17 mouse cellular contexts compared by ENCODE assay signal in genomic region chr2:165248967-165249366, GRCm38 (mm10). TPM values are rescaled to one million over a fixed set of nuclear protein-coding genes. Genes with fewer than 3 reads are reported as not detected.
DNase-seq lines count a peak whose midpoint lies in the region; ATAC-seq lines count a peak whose summit lies in the region.
"Had no signal": no experiment of that assay in that cellular context is flagged by ENCODE, and none has a peak within 500 bp of the region (broad histone marks: within the 10 kb centered on the region; RNA-seq: fewer than 3 reads in every experiment).

No protein-coding gene starts in this region.

- no peaks in the 10 kb centered on the region for H3K4me1 ChIP-seq in intestine, embryonic 16.5 days (ENCODE audit: control insufficient read depth, insufficient read depth, low read length)
- H3K4me1 ChIP-seq in intestine, embryonic 15.5 days (replicated peaks) = no peaks in the 10 kb centered on the region
- H3K4me1 ChIP-seq in limb, embryonic 10.5 days = peaks cover 52% of the 10 kb centered on the region
- peaks cover 7% of the 10 kb centered on the region; the same call in 1 of the 2 replicates for H3K4me1 ChIP-seq in kidney, embryonic 16.5 days (ENCODE audit: insufficient read depth, low read length)
- H3K4me1 ChIP-seq: limb, embryonic 15.5 days had no signal

- H3K9ac ChIP-seq in intestine, embryonic 16.5 days (ENCODE audit: low read depth, low read length) = no peak overlapping the region
- no peak overlapping the region for H3K9ac ChIP-seq in intestine, embryonic 15.5 days
- no peak overlapping the region for H3K9ac ChIP-seq in kidney, embryonic 16.5 days (replicated peaks; ENCODE audit: low read length)
- H3K9ac ChIP-seq: hindbrain, embryonic 15.5 days; kidney, embryonic 15.5 days; limb, embryonic 15.5 days; midbrain, embryonic 15.5 days had no signal

- ATAC-seq in intestine, embryonic 16.5 days = peak; percentile 56; the same call in 1 of the 2 replicates
- no peak for ATAC-seq in intestine, embryonic 15.5 days
- ATAC-seq in kidney, embryonic 16.5 days (ENCODE audit: low FRiP score, low TSS enrichment) = no peak
- ATAC-seq: midbrain, embryonic 15.5 days had no signal

- no peaks in the 10 kb centered on the region for H3K9me3 ChIP-seq in intestine, embryonic 16.5 days (ENCODE audit: control insufficient read depth, low read length)
- no peaks in the 10 kb centered on the region for H3K9me3 ChIP-seq in intestine, embryonic 15.5 days
- no peaks in the 10 kb centered on the region for H3K9me3 ChIP-seq in limb, embryonic 10.5 days (replicated peaks)
- no peaks in the 10 kb centered on the region; the same call in 1 of the 2 replicates for H3K9me3 ChIP-seq in kidney, embryonic 16.5 days (ENCODE audit: low read length)
- H3K9me3 ChIP-seq: hindbrain, embryonic 15.5 days; kidney, embryonic 15.5 days; limb, embryonic 15.5 days; midbrain, embryonic 15.5 days had no signal

- 31% methylated on average over 3 of the region's 3 CpGs for WGBS in intestine, embryonic 16.5 days
- 18% methylated on average over 3 of the region's 3 CpGs for WGBS in intestine, embryonic 15.5 days
- 12% methylated on average over 3 of the region's 3 CpGs for WGBS in limb, embryonic 10.5 days
- WGBS in kidney, embryonic 16.5 days = 21% methylated on average over 3 of the region's 3 CpGs

- H3K27ac ChIP-seq in intestine, embryonic 16.5 days (ENCODE audit: low read length) = no peak overlapping the region
- H3K27ac ChIP-seq in intestine, embryonic 15.5 days = no peak overlapping the region
- no peak overlapping the region for H3K27ac ChIP-seq in limb, embryonic 10.5 days
- no peak overlapping the region for H3K27ac ChIP-seq in kidney, embryonic 16.5 days (ENCODE audit: low read length)
- H3K27ac ChIP-seq: hindbrain, embryonic 15.5 days; kidney, embryonic 15.5 days; limb, embryonic 15.5 days; macrophage; midbrain, embryonic 15.5 days had no signal

- H3K4me2 ChIP-seq in intestine, embryonic 16.5 days (ENCODE audit: low read depth, low read length) = no peak overlapping the region
- H3K4me2 ChIP-seq in intestine, embryonic 15.5 days (replicated peaks) = no peak overlapping the region
- no peak overlapping the region for H3K4me2 ChIP-seq in kidney, embryonic 16.5 days (replicated peaks; ENCODE audit: low read depth, low read length)
- H3K4me2 ChIP-seq: hindbrain, embryonic 15.5 days; kidney, embryonic 15.5 days; limb, embryonic 15.5 days; midbrain, embryonic 15.5 days had no signal

- peaks cover 24% of the 10 kb centered on the region for H3K27me3 ChIP-seq in intestine, embryonic 16.5 days (replicated peaks; ENCODE audit: control insufficient read depth, insufficient read depth, low read length)
- H3K27me3 ChIP-seq in intestine, embryonic 15.5 days (replicated peaks) = peaks cover 40% of the 10 kb centered on the region
- peaks cover 83% of the 10 kb centered on the region for H3K27me3 ChIP-seq in limb, embryonic 10.5 days (ENCODE audit: low read depth, poor library complexity, severe bottlenecking)
- peaks cover 60% of the 10 kb centered on the region for H3K27me3 ChIP-seq in kidney, embryonic 16.5 days (ENCODE audit: insufficient read depth, low read length)
- H3K27me3 ChIP-seq: midbrain, embryonic 15.5 days had no signal

- H3K4me3 ChIP-seq in intestine, embryonic 16.5 days (ENCODE audit: low read length) = no peak overlapping the region
- no peak overlapping the region for H3K4me3 ChIP-seq in intestine, embryonic 15.5 days (replicated peaks)
- H3K4me3 ChIP-seq in limb, embryonic 10.5 days = no peak overlapping the region
- no peak overlapping the region for H3K4me3 ChIP-seq in kidney, embryonic 16.5 days (ENCODE audit: low read length)
- H3K4me3 ChIP-seq: hindbrain, embryonic 15.5 days; kidney, embryonic 15.5 days; limb, embryonic 15.5 days; midbrain, embryonic 15.5 days had no signal

- no peaks in the 10 kb centered on the region for H3K36me3 ChIP-seq in intestine, embryonic 16.5 days (ENCODE audit: control insufficient read depth, insufficient read depth, low read length)
- H3K36me3 ChIP-seq in intestine, embryonic 15.5 days = no peaks in the 10 kb centered on the region
- H3K36me3 ChIP-seq in limb, embryonic 10.5 days = no peaks in the 10 kb centered on the region
- no peaks in the 10 kb centered on the region for H3K36me3 ChIP-seq in kidney, embryonic 16.5 days (ENCODE audit: insufficient read depth, low read length)
- H3K36me3 ChIP-seq: hindbrain, embryonic 15.5 days; kidney, embryonic 15.5 days; limb, embryonic 15.5 days; midbrain, embryonic 15.5 days had no signal

- DNase-seq in cerebellum, adult 11-12 months = peak; percentile 36
- DNase-seq in cerebellum, postnatal 4 days (ENCODE audit: low spot score in 2 of 2) = no peak
- peak; percentile 35 for DNase-seq in Muller cell, postnatal 12 days (ENCODE audit: inconsistent ontology term)
- peak; percentile 49 for DNase-seq in limb, embryonic 10.5 days (ENCODE audit: low spot score)
- no peak for DNase-seq in adrenal gland, adult 18-20 months (ENCODE audit: low spot score in 2 of 2)
- DNase-seq: adrenal gland, postnatal 14 days; cerebellum, postnatal 10 days; gastrocnemius, postnatal 25 days; heart, postnatal 10 days had no signal

RNA-seq across cellular contexts. Expression of gene Cdh22, which starts 14.3 kb away (rescaled TPM):
- polyA plus RNA-seq in intestine, embryonic 16.5 days (2015; fragmentation: Nextera tagmentation; extraction: Ambion mirVana) = 0.40 and 0.50 TPM in 2 replicates
- 0.62 and 0.68 TPM in 2 replicates for polyA plus RNA-seq in intestine, embryonic 15.5 days (2015; fragmentation: Nextera tagmentation; extraction: Ambion mirVana)
- 0.46 and 0.94 TPM in 2 replicates for polyA plus RNA-seq in limb, embryonic 10.5 days (2016; fragmentation: Nextera tagmentation; extraction: Ambion mirVana)
- 0.77 and 0.98 TPM in 2 replicates for polyA plus RNA-seq in kidney, embryonic 16.5 days (2015; fragmentation: Nextera tagmentation; extraction: Ambion mirVana)
- total RNA-seq in adrenal gland, adult 18-20 months (2021) = 1 to 10 TPM; 1.4 to 1.7 TPM
- polyA plus RNA-seq: macrophage had no signal

RNA-seq across cellular contexts. Expression of gene Slc35c2, which starts 38.7 kb away (rescaled TPM):
- 135 and 154 TPM in 2 replicates for polyA plus RNA-seq in intestine, embryonic 16.5 days (2015; fragmentation: Nextera tagmentation; extraction: Ambion mirVana)
- 83.6 and 98.3 TPM in 2 replicates for polyA plus RNA-seq in intestine, embryonic 15.5 days (2015; fragmentation: Nextera tagmentation; extraction: Ambion mirVana)
- polyA plus RNA-seq in limb, embryonic 10.5 days (2016; fragmentation: Nextera tagmentation; extraction: Ambion mirVana) = 61.3 and 65.5 TPM in 2 replicates
- polyA plus RNA-seq in kidney, embryonic 16.5 days (2015; fragmentation: Nextera tagmentation; extraction: Ambion mirVana) = 62.4 and 62.8 TPM in 2 replicates
- 10 to 100 TPM; 30.7 to 50.1 TPM for total RNA-seq in adrenal gland, adult 18-20 months (2021)

Comparison
In these comparisons a context has a peak if more than half of its experiments do, and no peak if none do; other contexts are left out.
1. DNase-seq: peak in cerebellum, adult 11-12 months (single experiment), Muller cell, postnatal 12 days (single experiment) and limb, embryonic 10.5 days (single experiment); none in cerebellum, postnatal 4 days (0 of 2) and adrenal gland, adult 18-20 months (0 of 2).